Mouse (Mus musculus) small intestine, adult 2 months (tissue): ENCODE measurements around the gene Fbll1.

Experiments
- CTCF ChIP-seq: fragments of 200-500 bp; IDR thresholded peaks from 2 replicates; pipeline ENCODE4 v1.5.1; 2012; ENCODE audit warnings: low read depth, mild to moderate bottlenecking, control low read depth, inconsistent platforms, low read length, moderate library complexity, mixed read lengths; ENCODE audit not compliant: insufficient replicate concordance, insufficient read length; ENCODE audit errors: extremely low read depth
- POLR2A ChIP-seq: fragments of 200-500 bp; IDR thresholded peaks from 2 replicates; pipeline ENCODE4 v1.6.1; 2012; ENCODE audit warnings: low read depth, mild to moderate bottlenecking, control low read depth, inconsistent platforms, low read length, moderate library complexity

- TF ChIP-seq CTCF (no peak), POLR2A (no peak)
These were observed 22.2 kb downstream of the Fbll1 start for GRCm38 (mm10) chr11:35776452-35776851.
